Mouse (Mus musculus) adrenal gland, postnatal 25 days (tissue): Measurements from ENCODE around the gene Hnrnpm. TPM values are rescaled to one million over a fixed set of nuclear protein-coding genes. Genes with fewer than 3 reads are reported as not detected.

Source experiments
- DNase-seq: peaks from one replicate; pipeline ENCODE4 v3.0.0; 2021; ENCODE audit warnings: mixed read lengths
- total RNA-seq: library from RNA; stranded (reverse); gene quantifications from 2 replicates; pipeline ENCODE4 v1.2.3, GENCODE M21; 2021

Hnrnpm gene
- total RNA-seq, 1 experiment from 2014 or later, result 202 TPM

DNA sequence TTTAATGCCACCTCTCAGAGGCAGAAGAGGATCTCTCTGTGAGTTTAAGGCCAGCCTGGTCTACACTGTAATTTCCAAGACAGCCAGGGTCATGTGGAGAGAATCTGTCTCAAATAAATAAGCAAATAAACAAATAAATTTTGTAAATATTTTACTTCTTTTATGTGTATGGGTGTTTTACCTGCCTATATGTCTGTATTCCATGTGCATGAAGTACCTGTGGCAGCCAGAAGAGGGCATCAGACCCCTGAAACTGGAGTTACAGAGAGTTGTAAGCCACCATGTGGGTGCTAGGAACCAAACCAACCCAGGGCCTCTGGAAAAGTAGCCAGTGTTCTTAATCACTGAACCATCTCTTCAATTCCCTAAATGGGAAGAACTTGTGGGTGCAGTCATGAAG, 89.4 kb downstream of the Hnrnpm start:
- DNase-seq, result no peak

Other genes with a start within 250 kb of the Hnrnpm start
- 46.2 and 54.1 TPM in 2 replicates for gene Adamts10, start 162.7 kb downstream of the Hnrnpm start, total RNA-seq
- 1.7 and 3.8 TPM in 2 replicates for gene Myo1f, start 131.2 kb downstream of the Hnrnpm start, total RNA-seq
- 41.1 and 49.7 TPM in 2 replicates for gene Zfp414, start 57.8 kb downstream of the Hnrnpm start, total RNA-seq
- gene Pram1, start 48.8 kb downstream of the Hnrnpm start, total RNA-seq, result 0.67 and 0.97 TPM in 2 replicates
- 113 and 117 TPM in 2 replicates for gene March2, start 31.8 kb upstream of the Hnrnpm start, total RNA-seq
- 236 and 280 TPM in 2 replicates for gene Rab11b, start 73.7 kb upstream of the Hnrnpm start, total RNA-seq
- gene Angptl4, start 95.0 kb upstream of the Hnrnpm start, total RNA-seq, result 50.0 and 57.7 TPM in 2 replicates
- 82.9 and 109 TPM in 2 replicates for gene Kank3, start 123.7 kb upstream of the Hnrnpm start, total RNA-seq
- gene Rps28, start 137.7 kb upstream of the Hnrnpm start, total RNA-seq, result 1,302 and 1,448 TPM in 2 replicates
- gene Ndufa7, start 137.7 kb upstream of the Hnrnpm start, total RNA-seq, result 475 and 496 TPM in 2 replicates
- gene Cd320, start 156.2 kb upstream of the Hnrnpm start, total RNA-seq, result 27.0 and 40.5 TPM in 2 replicates
- gene Gm7029, start 187.0 kb upstream of the Hnrnpm start, total RNA-seq, result not detected in 2 replicates
- 7.0 and 11.3 TPM in 2 replicates for gene Kifc1, start 203.8 kb upstream of the Hnrnpm start, total RNA-seq
- gene Platr17, start 218.3 kb upstream of the Hnrnpm start, total RNA-seq, result not detected in 2 replicates
- 35.2 and 36.4 TPM in 2 replicates for gene Daxx, start 222.6 kb upstream of the Hnrnpm start, total RNA-seq
- 101 and 166 TPM in 2 replicates for gene Tapbp, start 229.0 kb upstream of the Hnrnpm start, total RNA-seq
- 27.4 and 38.8 TPM in 2 replicates for gene Zbtb22, start 229.0 kb upstream of the Hnrnpm start, total RNA-seq
- gene Rgl2, start 242.7 kb upstream of the Hnrnpm start, total RNA-seq, result 68.9 and 72.7 TPM in 2 replicates